Mouse (Mus musculus): Measurements from ENCODE around the gene Rsph1.

GRCm38 (mm10) chr17:31253951-31254350, 23.2 kb downstream of the Rsph1 start:
- TF ChIP-seq CTCF (IDR thresholded peaks at IDR 0.05; ENCODE audit: extremely low read depth, insufficient read depth, low read length) (no peak), POLR2A (IDR thresholded peaks at IDR 0.05; ENCODE audit: extremely low read depth, insufficient read depth, low read length) (no peak)

Data from cortical plate, adult 2 months (tissue).